Mouse (Mus musculus): ENCODE data around the gene Stard9.
"Not testable (repeated sequence)": the region's sequence is repeated elsewhere in the genome, so short reads cannot be mapped to it uniquely, and the experiment has no call there.

Gene Stard9

DNA sequence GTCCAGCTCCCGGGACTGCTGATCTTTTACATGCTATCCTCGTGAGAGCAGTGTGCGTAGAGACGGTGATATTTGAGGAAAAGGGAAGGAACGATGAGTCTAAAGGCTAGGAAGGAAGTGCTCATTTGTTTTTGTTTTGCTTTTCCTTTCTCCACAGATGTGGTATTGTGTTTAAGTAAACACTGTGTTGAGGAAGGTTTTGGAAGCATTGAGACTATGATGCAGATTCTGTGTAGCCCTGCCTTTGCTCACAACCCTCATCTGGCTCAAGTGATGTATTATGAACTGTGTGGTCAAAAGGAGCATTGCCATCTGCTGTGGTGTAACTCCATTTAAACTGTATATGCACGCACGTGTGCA lies 24.0 kb downstream of the Stard9 start:
- DNase-seq (ENCODE audit: low spot score in 2 of 2), result no peak

DNA sequence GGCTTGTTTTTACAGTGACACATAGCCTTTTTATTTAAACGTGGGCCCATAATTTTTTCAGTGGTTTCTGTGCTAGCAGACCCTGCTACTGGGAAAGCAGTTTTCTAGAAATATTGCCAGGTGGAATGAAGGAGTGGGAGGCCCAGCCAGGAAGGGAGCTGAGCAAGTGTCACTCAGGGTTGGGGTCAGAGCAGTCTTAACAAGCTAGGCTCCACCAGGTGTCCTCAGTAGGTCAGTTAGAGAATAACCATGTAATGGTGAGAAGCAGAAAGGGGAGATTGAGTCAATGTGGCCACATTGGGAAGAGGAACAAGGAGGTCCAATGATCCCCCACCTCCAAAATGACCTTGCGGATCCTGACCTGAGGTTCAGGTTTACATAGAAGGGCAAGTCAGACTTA lies 25.8 kb downstream of the Stard9 start:
- DNase-seq (ENCODE audit: low spot score in 2 of 2), result no peak

DNA sequence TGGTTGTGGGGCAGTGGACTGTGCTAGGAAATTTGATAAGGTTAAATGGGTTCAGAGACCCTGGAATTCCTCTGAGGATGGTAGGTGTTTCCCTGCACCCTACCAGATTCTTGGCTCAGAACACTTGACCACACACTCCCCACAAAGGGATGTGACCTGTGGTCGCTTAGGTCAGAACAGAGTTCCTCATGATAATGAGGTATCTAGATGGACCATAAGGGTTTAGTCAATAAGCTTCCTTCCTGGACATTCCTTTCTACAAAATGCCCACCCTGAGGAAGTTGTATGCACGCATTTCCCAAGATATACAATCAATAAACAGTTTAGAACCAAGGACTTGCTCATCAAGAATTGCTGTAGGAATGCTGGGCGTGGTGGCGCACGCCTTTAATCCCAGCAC lies 27.0 kb downstream of the Stard9 start:
- DNase-seq (ENCODE audit: low spot score in 2 of 2), result no peak

DNA sequence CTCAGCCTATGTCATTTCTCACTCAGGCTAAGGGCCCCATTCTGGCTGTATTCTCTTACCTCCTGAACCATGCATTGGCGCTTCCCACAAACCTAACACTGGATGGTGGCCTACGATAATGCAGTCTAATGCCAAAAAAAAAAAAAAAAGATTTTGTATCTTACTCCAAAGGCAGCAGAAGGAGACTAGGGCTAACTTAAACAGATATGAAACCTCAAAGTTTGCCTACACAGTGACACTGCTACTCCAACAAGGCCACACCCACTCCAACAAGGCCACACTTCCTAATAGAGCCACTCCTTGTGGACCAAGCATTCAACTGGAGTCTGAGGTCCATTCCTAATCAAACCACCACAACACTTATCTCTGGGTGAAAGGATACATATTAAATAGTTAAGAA lies 27.8 kb downstream of the Stard9 start:
- DNase-seq (ENCODE audit: low spot score in 2 of 2), result no peak

DNA sequence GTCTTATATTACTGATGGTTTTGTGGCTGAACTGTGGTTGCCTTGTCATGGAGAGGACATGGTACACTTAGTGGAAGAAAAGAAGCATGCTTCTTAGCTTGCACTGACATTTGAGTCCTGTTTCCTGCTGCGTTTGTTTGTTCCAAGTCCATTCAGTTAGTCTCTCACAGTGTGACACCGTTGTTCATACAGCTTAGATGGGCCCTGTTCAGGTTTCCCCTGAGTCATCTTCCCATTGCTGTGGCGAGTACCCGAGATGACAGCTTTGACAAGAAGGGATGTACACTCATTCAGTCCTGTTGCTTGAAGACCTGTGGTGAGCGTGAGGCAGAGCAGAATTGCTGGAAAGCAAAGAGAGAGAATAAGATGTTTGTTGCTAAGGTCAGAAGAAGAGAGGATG lies 29.6 kb downstream of the Stard9 start:
- DNase-seq (ENCODE audit: low spot score in 2 of 2), result no peak

DNA sequence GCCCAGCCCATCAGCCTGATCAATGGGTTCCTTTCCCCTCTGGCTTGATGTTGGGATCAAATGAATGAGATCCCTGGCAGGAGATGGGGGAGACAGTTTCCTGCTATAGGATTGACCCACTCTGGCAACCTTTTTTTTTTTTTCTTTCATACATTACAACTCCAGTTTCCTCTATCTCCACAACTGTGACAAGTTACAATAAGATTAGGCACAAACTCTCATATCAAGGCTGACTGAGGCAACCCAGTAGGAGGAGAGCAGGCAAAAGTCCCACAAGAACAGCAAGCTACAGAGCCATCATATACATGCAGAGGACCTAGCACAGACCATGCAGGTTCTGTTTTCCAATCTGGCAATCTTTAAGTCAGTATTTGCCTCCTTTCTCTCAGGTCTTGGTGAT lies 30.4 kb downstream of the Stard9 start:
- no peak for DNase-seq (ENCODE audit: low spot score in 2 of 2)

DNA sequence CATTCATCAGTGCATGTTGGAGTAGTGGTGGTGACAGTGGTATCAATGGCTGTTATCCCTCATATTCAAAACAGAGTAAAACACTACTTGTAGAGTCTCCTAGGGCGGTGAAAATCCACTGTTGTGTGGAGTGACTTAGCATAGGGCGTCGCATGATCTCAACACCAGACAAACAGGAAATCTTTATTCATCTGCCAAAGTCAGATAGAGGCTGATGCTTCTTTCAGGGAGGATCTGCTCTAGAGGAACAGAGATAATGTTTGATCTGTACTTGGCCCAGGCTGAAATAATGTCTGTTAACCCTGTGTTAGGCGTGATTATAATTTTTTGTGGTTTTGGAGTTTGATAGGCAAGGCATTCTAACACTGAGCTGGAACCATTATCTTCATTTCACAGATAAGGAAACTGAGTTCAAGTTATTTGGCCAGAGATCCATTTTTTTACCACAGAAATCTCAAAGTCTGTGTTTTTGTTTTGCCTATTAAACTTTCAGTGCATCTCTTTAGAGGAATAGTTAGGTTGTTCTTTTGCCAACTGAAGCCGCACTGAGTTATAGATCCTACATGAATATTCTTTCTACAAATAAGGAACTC lies 31.7 kb downstream of the Stard9 start:
- no peak for DNase-seq (ENCODE audit: low spot score in 2 of 2)

DNA sequence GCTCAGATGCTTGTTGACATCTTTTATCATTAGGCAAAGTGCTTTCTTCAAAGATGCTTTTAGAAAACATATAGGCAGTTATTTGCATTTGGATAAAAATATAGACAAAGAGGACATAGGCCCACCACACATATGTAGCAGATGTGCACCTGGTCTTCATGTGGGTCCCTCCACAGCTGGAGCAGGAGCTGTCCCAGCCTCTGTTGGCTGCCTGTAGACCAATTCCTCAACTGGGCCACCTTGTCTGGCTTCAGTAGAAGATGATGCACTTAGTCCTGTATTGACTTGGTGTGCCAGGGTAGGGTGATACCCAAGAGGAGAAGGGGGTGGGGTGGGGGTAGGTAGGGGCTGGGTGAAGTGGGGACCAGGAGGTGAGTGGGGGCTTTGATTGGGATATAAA lies 33.8 kb downstream of the Stard9 start:
- DNase-seq (ENCODE audit: low spot score in 2 of 2), result no peak

DNA sequence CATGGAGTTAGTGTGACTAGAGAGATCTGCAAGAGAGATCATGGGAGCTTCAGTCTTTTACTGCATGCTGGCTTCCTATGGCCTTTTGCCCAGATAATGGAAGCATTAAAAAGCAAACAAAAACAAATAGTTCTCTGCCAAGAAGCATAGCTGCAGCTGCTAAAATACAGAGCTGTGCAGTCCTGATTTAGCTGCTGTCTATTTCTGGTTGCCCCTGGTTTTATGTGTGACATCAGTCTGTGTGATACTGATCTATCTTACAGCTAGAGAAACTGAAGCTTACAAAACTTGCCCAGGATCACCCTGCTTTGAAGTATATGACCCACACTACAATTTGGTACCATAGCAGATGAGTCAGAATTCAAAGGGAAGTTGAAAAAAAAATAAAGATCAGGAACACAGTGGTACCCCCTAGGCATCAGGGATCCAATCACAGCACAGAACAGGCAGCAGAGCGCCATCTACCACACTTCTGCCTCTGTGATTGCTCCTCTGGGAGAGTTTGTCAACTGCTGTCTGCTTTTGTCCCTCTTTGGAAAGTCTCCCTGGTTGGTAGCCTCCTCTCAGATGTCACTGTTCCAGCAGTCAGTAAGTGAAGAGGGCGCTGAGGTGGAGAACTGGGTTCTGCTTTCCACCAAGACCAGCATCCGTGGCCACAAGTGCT lies 34.7 kb downstream of the Stard9 start:
- DNase-seq (ENCODE audit: low spot score in 2 of 2), result no peak

DNA sequence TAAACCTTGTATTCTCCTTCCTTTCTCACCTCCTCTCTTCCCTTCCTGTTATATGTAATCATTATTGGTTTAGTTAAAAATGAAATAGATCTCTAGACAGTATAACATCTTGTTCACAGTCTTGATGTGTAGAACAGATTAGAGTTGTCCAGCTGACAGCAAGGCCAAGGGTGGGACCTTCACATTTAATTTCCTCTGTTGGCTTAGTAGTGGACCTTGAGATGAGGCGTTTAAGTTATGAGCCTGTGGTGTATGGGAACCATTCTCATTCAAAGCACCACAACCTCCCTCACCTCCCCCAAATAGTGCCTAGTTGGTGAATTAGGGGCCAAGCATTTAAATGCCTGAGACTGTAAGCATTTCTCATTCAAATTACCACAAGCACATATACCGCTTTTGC lies 38.5 kb downstream of the Stard9 start:
- DNase-seq (ENCODE audit: low spot score in 2 of 2), result no peak

DNA sequence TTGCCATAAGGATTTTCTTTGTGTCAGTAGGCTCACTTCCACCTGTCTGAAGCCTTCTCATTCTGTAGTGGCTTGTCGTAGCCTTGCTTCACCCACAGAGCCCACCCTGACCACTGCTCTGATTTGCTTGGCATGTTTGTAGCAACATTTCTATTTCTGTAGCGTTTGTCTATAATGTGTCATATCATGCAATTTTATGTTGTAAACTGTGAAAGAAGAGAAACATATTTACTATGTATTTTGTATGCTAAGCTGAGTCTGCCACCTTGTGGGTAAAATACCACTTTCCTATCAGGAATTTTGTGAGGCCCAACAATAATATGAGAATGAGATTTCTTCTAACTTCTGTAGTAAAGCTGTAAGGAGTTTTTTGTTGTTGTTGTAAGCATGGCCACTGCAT lies 41.3 kb downstream of the Stard9 start:
- DNase-seq (ENCODE audit: low spot score in 2 of 2), result no peak

DNA sequence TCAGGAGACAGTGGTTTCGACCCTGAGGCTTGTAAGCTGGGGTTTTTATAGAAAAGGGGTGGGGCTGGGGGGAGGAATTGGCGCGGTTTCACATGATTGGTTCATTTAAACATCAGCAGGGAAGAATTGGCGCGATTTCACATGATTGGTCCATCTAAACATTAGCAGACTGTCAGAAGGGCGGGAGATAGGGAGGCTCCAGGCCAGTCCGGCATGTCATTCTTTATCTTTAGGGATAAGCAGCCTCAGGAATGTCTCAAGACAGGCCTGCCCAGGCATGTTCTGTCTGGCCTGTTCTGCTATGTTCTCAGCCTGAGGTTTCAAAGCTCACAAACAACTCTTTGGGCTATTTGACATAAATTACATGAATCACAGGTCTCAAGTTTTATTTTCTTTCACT lies 52.2 kb downstream of the Stard9 start:
- DNase-seq (ENCODE audit: low spot score in 2 of 2), result not testable (repeated sequence)

DNA sequence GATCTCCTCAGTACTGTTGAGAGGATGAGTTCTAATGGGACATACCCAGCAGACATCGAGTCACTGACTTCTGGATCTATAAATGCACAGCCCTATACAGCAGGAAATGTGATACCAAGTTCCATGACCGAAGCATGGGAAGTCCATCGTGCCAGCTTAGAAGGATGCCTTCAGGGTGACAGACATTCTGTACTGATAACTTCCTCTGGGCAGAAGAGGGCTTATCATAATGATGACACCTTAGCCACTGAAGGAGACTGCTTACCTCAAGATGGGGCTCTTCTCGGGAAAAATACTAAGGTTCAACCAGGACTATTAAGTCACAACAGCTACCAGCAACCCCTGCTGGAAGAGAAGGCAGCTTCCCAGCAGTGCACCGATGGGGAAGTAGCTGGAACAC lies 68.8 kb downstream of the Stard9 start:
- no peak for DNase-seq (ENCODE audit: low spot score in 2 of 2)

DNA sequence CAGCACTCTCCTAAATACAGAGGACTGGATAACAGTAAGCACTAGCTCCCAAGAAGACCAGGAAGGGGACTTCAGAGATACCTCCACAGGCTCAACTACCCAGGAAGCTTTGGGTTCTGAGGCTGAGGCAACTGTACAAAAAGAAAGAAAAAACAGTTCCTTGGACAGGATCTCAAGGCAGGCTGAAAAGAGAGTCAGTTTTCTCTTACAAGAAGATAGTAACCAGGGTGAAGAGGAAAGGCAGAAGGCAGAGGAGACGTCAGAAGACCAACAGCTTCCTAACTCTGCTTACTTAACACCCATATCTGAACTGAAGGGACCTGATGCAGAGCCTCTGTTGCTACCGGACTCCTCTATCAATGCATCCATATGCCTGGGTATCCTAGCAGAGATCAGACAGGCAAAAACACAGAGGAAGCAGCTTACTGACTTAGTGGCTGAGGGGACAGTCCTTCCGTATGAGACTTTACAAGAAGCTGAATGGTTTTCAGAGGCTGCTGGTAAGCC lies 71.5 kb downstream of the Stard9 start:
- no peak for DNase-seq (ENCODE audit: low spot score in 2 of 2)

DNA sequence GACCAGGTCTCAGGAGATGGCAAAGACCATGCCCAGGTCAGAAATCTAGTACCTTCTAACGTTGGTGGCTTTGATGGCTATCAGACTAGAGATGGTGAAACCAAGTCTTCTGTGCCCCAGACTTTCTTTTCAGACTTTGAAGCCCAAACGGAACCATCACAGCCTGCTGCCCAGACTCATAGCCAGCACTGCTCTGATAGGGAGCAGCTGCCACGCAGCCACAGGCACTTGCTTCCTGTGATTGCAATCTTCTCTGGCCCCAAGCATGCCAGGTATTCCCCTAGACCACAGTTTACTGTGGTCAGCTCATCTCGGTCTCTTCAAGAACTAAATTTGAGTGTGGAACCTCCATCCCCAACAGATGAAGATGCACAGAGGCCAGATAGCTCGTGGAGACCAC lies 73.8 kb downstream of the Stard9 start:
- no peak for DNase-seq (ENCODE audit: low spot score in 2 of 2)

DNA sequence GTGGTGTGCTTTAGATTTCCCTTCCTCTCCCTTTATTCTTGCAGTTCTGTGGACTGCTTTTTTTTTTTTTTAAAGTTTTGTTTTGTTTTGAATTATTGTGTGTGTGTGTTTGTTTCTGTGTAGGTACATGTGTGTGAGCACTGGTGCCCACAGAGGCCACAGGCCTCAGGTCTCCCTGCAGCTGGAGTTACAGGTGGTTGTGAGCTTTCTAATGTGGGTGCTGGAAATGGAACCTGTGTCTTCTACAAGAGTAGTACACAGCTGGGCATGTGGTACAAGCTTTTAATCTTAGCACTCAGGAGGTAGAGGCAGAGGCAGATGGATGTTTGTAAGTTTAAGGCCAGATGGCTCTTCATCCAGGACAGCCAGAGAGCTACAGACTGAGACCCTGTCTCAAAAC lies 78.1 kb downstream of the Stard9 start:
- no peak for DNase-seq (ENCODE audit: low spot score in 2 of 2)

DNA sequence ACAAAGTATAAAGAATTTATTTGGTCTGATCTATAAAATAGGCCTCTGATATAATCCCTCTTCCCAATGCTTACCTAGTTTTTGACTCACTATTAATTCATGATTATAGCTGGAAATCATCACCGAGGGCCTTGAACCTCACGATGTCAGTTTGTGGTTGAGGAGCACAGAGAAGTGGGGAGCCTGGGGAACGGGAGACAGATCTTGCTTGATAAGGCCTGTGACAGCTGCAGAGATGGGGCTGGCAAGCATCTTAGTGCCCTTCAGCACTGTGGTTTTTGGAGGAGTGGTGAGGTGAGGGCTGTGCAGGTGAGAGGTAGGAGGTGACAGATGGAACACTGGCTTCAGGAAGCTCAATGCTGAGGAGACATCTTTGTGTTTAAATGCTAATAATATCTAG lies 81.2 kb downstream of the Stard9 start:
- DNase-seq (ENCODE audit: low spot score in 2 of 2), result no peak

DNA sequence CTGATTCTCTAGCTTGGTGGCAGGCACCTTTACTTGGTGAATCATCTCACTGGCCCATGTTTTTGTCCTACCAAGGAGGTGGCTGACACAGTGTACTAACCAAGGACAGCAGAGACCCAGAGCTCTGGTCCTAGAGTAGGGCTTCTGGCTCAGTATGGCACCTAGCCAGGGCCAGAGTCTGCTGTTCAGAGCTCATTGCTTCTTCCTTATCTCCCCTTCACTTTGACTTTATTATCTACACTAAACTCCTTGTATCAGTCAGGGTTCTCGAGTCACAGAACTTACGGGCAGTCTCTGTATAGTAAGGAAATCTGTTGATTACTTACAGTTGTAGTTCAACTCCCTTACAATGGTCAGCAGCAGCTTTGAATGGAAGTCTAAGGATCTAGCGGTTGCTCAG lies 82.0 kb downstream of the Stard9 start:
- DNase-seq (ENCODE audit: low spot score in 2 of 2), result no peak

DNA sequence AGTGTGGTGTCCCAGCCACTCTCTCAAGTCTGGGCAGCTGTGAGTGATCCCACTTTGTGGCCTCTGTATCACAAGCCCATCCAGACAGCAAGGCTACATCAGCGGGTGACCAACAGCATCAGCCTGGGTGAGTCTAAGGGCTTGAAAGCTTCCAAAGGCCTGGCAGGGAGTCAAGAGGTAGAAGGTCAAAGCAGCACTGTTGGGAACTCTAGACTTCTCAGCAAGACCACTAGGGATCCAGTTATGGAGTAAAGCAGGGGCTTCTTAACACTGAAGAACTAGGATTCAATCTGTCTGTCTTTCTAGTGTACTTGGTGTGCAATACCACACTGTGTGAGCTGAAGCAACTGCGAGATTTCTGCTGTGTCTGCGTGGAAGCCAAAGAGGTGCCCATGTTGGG lies 84.5 kb downstream of the Stard9 start:
- DNase-seq (ENCODE audit: low spot score in 2 of 2), result no peak

DNA sequence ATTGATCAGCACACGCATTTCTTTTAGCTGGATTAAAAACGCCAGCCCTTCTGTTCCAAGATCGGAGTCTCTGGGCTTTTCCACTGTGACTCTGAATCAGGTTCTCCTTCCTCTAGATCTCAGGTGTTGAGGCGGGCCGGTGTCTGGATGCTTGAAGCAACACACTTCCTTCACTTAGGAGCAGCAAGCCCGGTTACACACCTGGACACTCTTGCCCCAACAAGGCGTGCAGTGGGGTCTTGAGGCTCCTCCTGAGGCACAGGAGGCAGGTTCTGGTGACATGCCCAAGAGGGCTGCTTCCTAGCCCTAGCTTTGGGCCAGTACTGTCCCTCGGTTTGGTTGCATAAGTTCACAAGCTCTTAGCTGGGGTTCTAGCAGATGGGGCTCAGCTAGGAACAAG lies 89.6 kb downstream of the Stard9 start:
- no peak for DNase-seq (ENCODE audit: low spot score in 2 of 2)

DNA sequence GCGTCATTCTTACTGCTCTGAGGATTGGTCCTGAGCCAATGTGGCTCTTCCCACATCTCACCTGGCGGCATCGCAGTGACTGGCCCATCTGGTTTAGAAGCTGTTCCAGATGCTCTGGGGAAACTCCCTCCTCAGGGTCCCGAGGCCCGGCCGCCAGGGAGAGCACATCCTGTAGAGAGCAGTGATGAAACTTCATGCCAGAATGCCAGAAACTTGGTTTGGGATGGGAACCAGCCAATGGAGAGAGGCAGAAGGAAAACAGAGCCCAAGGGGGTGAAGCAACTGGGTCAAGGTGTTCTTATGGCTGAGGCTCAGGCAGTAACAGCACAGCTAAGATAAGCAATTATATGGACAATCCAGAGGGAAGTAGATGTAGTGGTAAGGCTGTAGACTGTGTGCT lies 91.9 kb downstream of the Stard9 start:
- no peak for DNase-seq (ENCODE audit: low spot score in 2 of 2)

DNA sequence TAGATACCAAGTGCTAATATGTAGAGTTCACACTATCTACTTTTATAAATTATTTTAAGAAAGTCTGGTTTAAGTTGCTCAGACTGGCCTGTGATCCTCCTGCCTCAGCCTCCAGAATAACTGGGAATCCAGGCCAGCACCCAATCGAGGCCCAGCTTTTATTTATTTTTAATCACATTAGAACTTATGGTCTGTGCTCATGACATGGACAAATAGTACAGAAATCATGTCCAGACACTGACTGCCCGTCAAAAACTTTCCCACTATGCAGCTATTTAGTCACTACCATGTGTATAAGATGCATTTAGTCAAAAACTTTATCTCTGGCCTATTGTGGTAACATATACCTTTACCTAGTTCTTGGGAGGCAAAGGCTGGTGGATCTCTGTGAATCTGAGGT lies 93.0 kb downstream of the Stard9 start:
- no peak for DNase-seq (ENCODE audit: low spot score in 2 of 2)

DNA sequence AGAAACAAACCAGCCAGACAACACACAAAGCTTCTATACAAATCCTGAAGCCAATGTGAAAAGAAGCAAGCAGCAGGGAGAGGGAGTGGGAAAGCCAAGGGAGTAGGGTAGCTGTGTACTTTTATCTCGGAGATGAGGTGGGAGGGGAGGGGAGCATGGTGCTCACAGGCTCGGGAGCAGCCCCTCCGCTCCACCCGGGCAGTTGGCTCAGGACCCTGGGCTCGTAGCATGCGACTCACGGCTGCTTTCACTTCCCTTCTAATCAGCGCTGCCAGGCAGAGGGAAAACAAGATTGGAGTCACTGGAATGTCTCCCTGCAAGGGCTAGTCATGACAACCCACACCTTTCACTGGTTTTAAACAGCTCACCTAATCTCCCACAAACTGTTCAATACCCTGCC lies 93.6 kb downstream of the Stard9 start:
- DNase-seq (ENCODE audit: low spot score in 2 of 2), result no peak

DNA sequence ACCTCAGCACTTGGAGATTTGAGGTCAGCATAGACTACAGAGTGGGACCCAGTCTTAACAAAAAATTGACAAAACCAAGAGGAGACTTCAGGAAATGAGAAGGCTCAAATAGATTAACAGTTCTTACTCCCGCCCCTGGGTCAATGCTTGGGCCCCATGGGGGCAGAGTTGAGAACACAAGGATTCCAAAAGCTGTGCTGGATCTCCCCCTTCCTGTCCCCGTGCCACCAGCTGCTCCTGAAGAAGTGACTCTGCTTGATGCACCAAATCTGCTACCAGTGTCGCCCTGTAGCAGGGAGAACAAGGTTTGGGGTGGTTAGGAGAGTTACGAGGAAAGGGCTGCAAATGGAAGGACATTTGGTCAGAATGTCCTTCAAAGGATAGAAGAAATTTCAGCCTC lies 94.7 kb downstream of the Stard9 start:
- no peak for DNase-seq (ENCODE audit: low spot score in 2 of 2)
